In genomic region chr19:18666966-18667365, GRCm38 (mm10) we compare ENCODE assay signal across 23 mouse cellular contexts. TPM values are rescaled to one million over a fixed set of nuclear protein-coding genes. Genes with fewer than 3 reads are reported as not detected.
DNase-seq lines count a peak whose midpoint lies in the region; ATAC-seq and TF ChIP-seq lines count a peak whose summit lies in the region.
"Had no signal": no experiment of that assay in that cellular context is flagged by ENCODE, and none has a peak within 500 bp of the region (broad histone marks: within the 10 kb centered on the region; RNA-seq: fewer than 3 reads in every experiment).

No protein-coding gene starts in this region.

- no peak for ATAC-seq in embryonic facial prominence, embryonic 14.5 days (ENCODE audit: low read depth)
- ATAC-seq in hindbrain, postnatal 0 days: no peak
- no peak for ATAC-seq in hindbrain, embryonic 16.5 days
- no peak for ATAC-seq in midbrain, postnatal 0 days (ENCODE audit: low FRiP score)
- no peak for ATAC-seq in midbrain, embryonic 11.5 days (ENCODE audit: low FRiP score)
- ATAC-seq: CD4-positive, CD25-positive, alpha-beta regulatory T cell, adult 4 months; forebrain, embryonic 13.5 days; forebrain, embryonic 15.5 days; forebrain, postnatal 0 days had no signal

- H3K9ac ChIP-seq in embryonic facial prominence, embryonic 14.5 days (ENCODE audit: low read depth, low read length): no peak overlapping the region
- H3K9ac ChIP-seq in hindbrain, postnatal 0 days (replicated peaks; ENCODE audit: low read length): no peak overlapping the region
- no peak overlapping the region for H3K9ac ChIP-seq in hindbrain, embryonic 16.5 days (ENCODE audit: low read depth, low read length)
- no peak overlapping the region for H3K9ac ChIP-seq in midbrain, postnatal 0 days (replicated peaks; ENCODE audit: low read length, poor library complexity, severe bottlenecking)
- no peak overlapping the region for H3K9ac ChIP-seq in midbrain, embryonic 11.5 days (ENCODE audit: low read length)
- H3K9ac ChIP-seq: embryonic facial prominence, embryonic 13.5 days; forebrain, embryonic 13.5 days; forebrain, embryonic 15.5 days; forebrain, postnatal 0 days had no signal

- no peaks in the 10 kb centered on the region for H3K9me3 ChIP-seq in embryonic facial prominence, embryonic 14.5 days (ENCODE audit: control insufficient read depth, low read length)
- no peaks in the 10 kb centered on the region for H3K9me3 ChIP-seq in embryonic facial prominence, embryonic 10.5 days
- H3K9me3 ChIP-seq in hindbrain, postnatal 0 days (ENCODE audit: low read length): no peaks in the 10 kb centered on the region
- no peaks in the 10 kb centered on the region for H3K9me3 ChIP-seq in hindbrain, embryonic 16.5 days (ENCODE audit: control insufficient read depth, low read length)
- H3K9me3 ChIP-seq in midbrain, postnatal 0 days (ENCODE audit: low read length): no peaks in the 10 kb centered on the region
- H3K9me3 ChIP-seq in midbrain, embryonic 11.5 days (ENCODE audit: control insufficient read depth, low read length): no peaks in the 10 kb centered on the region
- H3K9me3 ChIP-seq: embryonic facial prominence, embryonic 13.5 days; forebrain, embryonic 13.5 days; forebrain, embryonic 15.5 days; G1E had no signal

- no peaks in the 10 kb centered on the region for H3K27me3 ChIP-seq in embryonic facial prominence, embryonic 14.5 days (replicated peaks; ENCODE audit: control insufficient read depth, insufficient read depth, low read length)
- H3K27me3 ChIP-seq in embryonic facial prominence, embryonic 10.5 days (replicated peaks; ENCODE audit: low read depth, poor library complexity, severe bottlenecking): no peaks in the 10 kb centered on the region
- no peaks in the 10 kb centered on the region for H3K27me3 ChIP-seq in hindbrain, postnatal 0 days (ENCODE audit: insufficient read depth, low read length)
- H3K27me3 ChIP-seq in hindbrain, embryonic 16.5 days (replicated peaks; ENCODE audit: control insufficient read depth, insufficient read depth, low read length): no peaks in the 10 kb centered on the region
- no peaks in the 10 kb centered on the region for H3K27me3 ChIP-seq in midbrain, postnatal 0 days (ENCODE audit: insufficient read depth, low read length)
- no peaks in the 10 kb centered on the region for H3K27me3 ChIP-seq in midbrain, embryonic 11.5 days (ENCODE audit: control insufficient read depth, insufficient read depth, low read length)
- H3K27me3 ChIP-seq: CH12.LX; embryonic facial prominence, embryonic 13.5 days; forebrain, embryonic 13.5 days; forebrain, embryonic 15.5 days had no signal

- no peak overlapping the region for H3K4me2 ChIP-seq in embryonic facial prominence, embryonic 14.5 days (ENCODE audit: low read depth, low read length)
- H3K4me2 ChIP-seq in hindbrain, postnatal 0 days (ENCODE audit: low read depth, low read length): no peak overlapping the region
- no peak overlapping the region for H3K4me2 ChIP-seq in hindbrain, embryonic 16.5 days (ENCODE audit: low read length)
- H3K4me2 ChIP-seq in midbrain, postnatal 0 days (ENCODE audit: low read depth, low read length, poor library complexity, severe bottlenecking): no peak overlapping the region
- H3K4me2 ChIP-seq in midbrain, embryonic 11.5 days: no peak overlapping the region
- H3K4me2 ChIP-seq: embryonic facial prominence, embryonic 13.5 days; forebrain, embryonic 13.5 days; forebrain, embryonic 15.5 days had no signal

- TF ChIP-seq CTCF in hindbrain, postnatal 0 days (IDR thresholded peaks at IDR 0.05; ENCODE audit: low read depth): no peak
- no peak for TF ChIP-seq CTCF in midbrain, postnatal 0 days (IDR thresholded peaks at IDR 0.05)

- H3K36me3 ChIP-seq in embryonic facial prominence, embryonic 14.5 days (ENCODE audit: control insufficient read depth, insufficient read depth, low read length): no peaks in the 10 kb centered on the region
- H3K36me3 ChIP-seq in embryonic facial prominence, embryonic 10.5 days (replicated peaks): no peaks in the 10 kb centered on the region
- no peaks in the 10 kb centered on the region for H3K36me3 ChIP-seq in hindbrain, postnatal 0 days (ENCODE audit: insufficient read depth, low read length)
- H3K36me3 ChIP-seq in hindbrain, embryonic 16.5 days (ENCODE audit: control insufficient read depth, insufficient read depth, low read length): no peaks in the 10 kb centered on the region
- no peaks in the 10 kb centered on the region for H3K36me3 ChIP-seq in midbrain, postnatal 0 days (ENCODE audit: insufficient read depth, low read length)
- H3K36me3 ChIP-seq in midbrain, embryonic 11.5 days (ENCODE audit: control insufficient read depth, insufficient read depth, low read length): no peaks in the 10 kb centered on the region
- H3K36me3 ChIP-seq: embryonic facial prominence, embryonic 13.5 days; forebrain, embryonic 15.5 days; G1E had no signal

- no peak overlapping the region for H3K4me3 ChIP-seq in embryonic facial prominence, embryonic 14.5 days (ENCODE audit: low read depth, low read length)
- H3K4me3 ChIP-seq in embryonic facial prominence, embryonic 10.5 days: no peak overlapping the region
- no peak overlapping the region for H3K4me3 ChIP-seq in hindbrain, postnatal 0 days (ENCODE audit: low read length)
- H3K4me3 ChIP-seq in hindbrain, embryonic 16.5 days (ENCODE audit: low read length): no peak overlapping the region
- H3K4me3 ChIP-seq in midbrain, postnatal 0 days (ENCODE audit: low read depth, low read length): no peak overlapping the region
- H3K4me3 ChIP-seq in midbrain, embryonic 11.5 days (ENCODE audit: low read depth, low read length): no peak overlapping the region
- H3K4me3 ChIP-seq: embryonic facial prominence, embryonic 13.5 days; forebrain, embryonic 13.5 days; forebrain, embryonic 15.5 days had no signal

- DNase-seq in embryonic facial prominence, embryonic 14.5 days (ENCODE audit: low spot score): peak; percentile 42
- DNase-seq in embryonic facial prominence, embryonic 10.5 days (ENCODE audit: low spot score): no peak
- peak; percentile 68 for DNase-seq in hindbrain, postnatal 0 days (ENCODE audit: low spot score)
- peak; percentile 70 for DNase-seq in midbrain, postnatal 0 days (ENCODE audit: low spot score)
- DNase-seq in midbrain, embryonic 11.5 days (ENCODE audit: low spot score, missing footprints): no peak
- DNase-seq in retina, postnatal 1 day: peak; percentile 67
- no peak for DNase-seq in right cerebral cortex, postnatal 25 days
- DNase-seq: adrenal gland, adult 2 months; adrenal gland, postnatal 14 days; adrenal gland, postnatal 36 days; B cell, adult 2 months; cerebellum, adult 11-12 months; cerebellum, adult 2 months; cerebellum, adult 9-10 months; cerebellum, postnatal 25 days; forebrain, postnatal 0 days had no signal

- H3K27ac ChIP-seq in embryonic facial prominence, embryonic 14.5 days (replicated peaks; ENCODE audit: low read depth, low read length): no peak overlapping the region
- no peak overlapping the region for H3K27ac ChIP-seq in embryonic facial prominence, embryonic 10.5 days (replicated peaks)
- H3K27ac ChIP-seq in hindbrain, postnatal 0 days: no peak overlapping the region; the same call in 1 of the 2 replicates
- no peak overlapping the region for H3K27ac ChIP-seq in hindbrain, embryonic 16.5 days (ENCODE audit: low read depth, low read length)
- H3K27ac ChIP-seq in midbrain, postnatal 0 days (ENCODE audit: low read depth, low read length): no peak overlapping the region
- H3K27ac ChIP-seq in midbrain, embryonic 11.5 days (ENCODE audit: low read depth, low read length): no peak overlapping the region
- H3K27ac ChIP-seq: embryonic facial prominence, embryonic 13.5 days; forebrain, embryonic 13.5 days; forebrain, embryonic 15.5 days had no signal

- peaks cover 2% of the 10 kb centered on the region for H3K4me1 ChIP-seq in embryonic facial prominence, embryonic 14.5 days (ENCODE audit: control insufficient read depth, insufficient read depth, low read length)
- H3K4me1 ChIP-seq in embryonic facial prominence, embryonic 10.5 days: peaks cover 10% of the 10 kb centered on the region
- peaks cover 2% of the 10 kb centered on the region for H3K4me1 ChIP-seq in hindbrain, postnatal 0 days (ENCODE audit: insufficient read depth, low read length)
- H3K4me1 ChIP-seq in hindbrain, embryonic 16.5 days (ENCODE audit: control insufficient read depth, insufficient read depth, low read depth, low read length): peaks cover 5% of the 10 kb centered on the region
- peaks cover 6% of the 10 kb centered on the region; the same call in 1 of the 2 replicates for H3K4me1 ChIP-seq in midbrain, postnatal 0 days (ENCODE audit: insufficient read depth, low read length)
- H3K4me1 ChIP-seq in midbrain, embryonic 11.5 days (ENCODE audit: control insufficient read depth, insufficient read depth, low read length): peaks cover 2% of the 10 kb centered on the region; the same call in 1 of the 2 replicates

- WGBS in embryonic facial prominence, embryonic 14.5 days: 64% methylated on average over 7 of the region's 7 CpGs
- 80% methylated on average over 7 of the region's 7 CpGs for WGBS in embryonic facial prominence, embryonic 10.5 days
- 62% methylated on average over 7 of the region's 7 CpGs for WGBS in hindbrain, postnatal 0 days
- 79% methylated on average over 7 of the region's 7 CpGs for WGBS in hindbrain, embryonic 16.5 days
- WGBS in midbrain, postnatal 0 days: 74% methylated on average over 7 of the region's 7 CpGs
- WGBS in midbrain, embryonic 11.5 days: 78% methylated on average over 7 of the region's 7 CpGs

RNA-seq across cellular contexts. Expression of gene Carnmt1, which starts 3.6 kb away (rescaled TPM):
- 37.5 and 40.2 TPM in 2 replicates for polyA plus RNA-seq in embryonic facial prominence, embryonic 14.5 days (2014; fragmentation: Nextera tagmentation; extraction: Ambion mirVana)
- 27.8 and 29.9 TPM in 2 replicates for polyA plus RNA-seq in embryonic facial prominence, embryonic 10.5 days (2016; fragmentation: Nextera tagmentation; extraction: Ambion mirVana)
- total RNA-seq in hindbrain, postnatal 0 days (2014; rRNA removed): 17.9 and 19.2 TPM in 2 replicates
- polyA plus RNA-seq in hindbrain, postnatal 0 days (2015; fragmentation: Nextera tagmentation; extraction: Ambion mirVana): 22.1 and 23.1 TPM in 2 replicates
- 16.3 and 18.7 TPM in 2 replicates for polyA plus RNA-seq in hindbrain, embryonic 16.5 days (2015; fragmentation: Nextera tagmentation; extraction: Ambion mirVana)
- total RNA-seq in midbrain, postnatal 0 days (2014; rRNA removed): 8.2 and 10.7 TPM in 2 replicates
- 9.8 and 11.5 TPM in 2 replicates for polyA plus RNA-seq in midbrain, postnatal 0 days (2015; fragmentation: Nextera tagmentation; extraction: Ambion mirVana)
- 25.4 and 29.8 TPM in 2 replicates for polyA plus RNA-seq in midbrain, embryonic 11.5 days (2014; fragmentation: Nextera tagmentation; extraction: Ambion mirVana)

RNA-seq across cellular contexts. Expression of gene Nmrk1, which starts 35.2 kb away (rescaled TPM):
- polyA plus RNA-seq in embryonic facial prominence, embryonic 14.5 days (2014; fragmentation: Nextera tagmentation; extraction: Ambion mirVana): 8.6 and 9.8 TPM in 2 replicates
- polyA plus RNA-seq in embryonic facial prominence, embryonic 10.5 days (2016; fragmentation: Nextera tagmentation; extraction: Ambion mirVana): 8.1 and 8.7 TPM in 2 replicates
- 5.3 and 10.6 TPM in 2 replicates for total RNA-seq in hindbrain, postnatal 0 days (2014; rRNA removed)
- polyA plus RNA-seq in hindbrain, postnatal 0 days (2015; fragmentation: Nextera tagmentation; extraction: Ambion mirVana): 9.2 and 10.9 TPM in 2 replicates
- 10.1 and 11.1 TPM in 2 replicates for polyA plus RNA-seq in hindbrain, embryonic 16.5 days (2015; fragmentation: Nextera tagmentation; extraction: Ambion mirVana)
- 3.4 and 3.9 TPM in 2 replicates for total RNA-seq in midbrain, postnatal 0 days (2014; rRNA removed)
- 3.9 and 4.3 TPM in 2 replicates for polyA plus RNA-seq in midbrain, postnatal 0 days (2015; fragmentation: Nextera tagmentation; extraction: Ambion mirVana)
- polyA plus RNA-seq in midbrain, embryonic 11.5 days (2014; fragmentation: Nextera tagmentation; extraction: Ambion mirVana): 4.9 and 5.8 TPM in 2 replicates

RNA-seq across cellular contexts. Expression of gene Ostf1, which starts 35.3 kb away (rescaled TPM):
- 105 and 116 TPM in 2 replicates for polyA plus RNA-seq in embryonic facial prominence, embryonic 14.5 days (2014; fragmentation: Nextera tagmentation; extraction: Ambion mirVana)
- polyA plus RNA-seq in embryonic facial prominence, embryonic 10.5 days (2016; fragmentation: Nextera tagmentation; extraction: Ambion mirVana): 35.0 and 37.0 TPM in 2 replicates
- 42.4 and 46.0 TPM in 2 replicates for total RNA-seq in hindbrain, postnatal 0 days (2014; rRNA removed)
- 67.9 and 78.0 TPM in 2 replicates for polyA plus RNA-seq in hindbrain, postnatal 0 days (2015; fragmentation: Nextera tagmentation; extraction: Ambion mirVana)
- polyA plus RNA-seq in hindbrain, embryonic 16.5 days (2015; fragmentation: Nextera tagmentation; extraction: Ambion mirVana): 59.1 and 60.9 TPM in 2 replicates
- 17.7 and 22.7 TPM in 2 replicates for total RNA-seq in midbrain, postnatal 0 days (2014; rRNA removed)
- 32.8 and 37.6 TPM in 2 replicates for polyA plus RNA-seq in midbrain, postnatal 0 days (2015; fragmentation: Nextera tagmentation; extraction: Ambion mirVana)
- polyA plus RNA-seq in midbrain, embryonic 11.5 days (2014; fragmentation: Nextera tagmentation; extraction: Ambion mirVana): 46.1 and 48.8 TPM in 2 replicates

RNA-seq across cellular contexts. Expression of gene D030056L22Rik, which starts 46.0 kb away (rescaled TPM):
- 29.0 and 32.1 TPM in 2 replicates for polyA plus RNA-seq in embryonic facial prominence, embryonic 14.5 days (2014; fragmentation: Nextera tagmentation; extraction: Ambion mirVana)
- polyA plus RNA-seq in embryonic facial prominence, embryonic 10.5 days (2016; fragmentation: Nextera tagmentation; extraction: Ambion mirVana): 33.7 and 34.3 TPM in 2 replicates
- 49.0 and 57.9 TPM in 2 replicates for total RNA-seq in hindbrain, postnatal 0 days (2014; rRNA removed)
- polyA plus RNA-seq in hindbrain, postnatal 0 days (2015; fragmentation: Nextera tagmentation; extraction: Ambion mirVana): 40.2 and 40.8 TPM in 2 replicates
- polyA plus RNA-seq in hindbrain, embryonic 16.5 days (2015; fragmentation: Nextera tagmentation; extraction: Ambion mirVana): 45.0 and 46.0 TPM in 2 replicates
- total RNA-seq in midbrain, postnatal 0 days (2014; rRNA removed): 49.6 and 61.8 TPM in 2 replicates
- 35.0 TPM in 2 replicates for polyA plus RNA-seq in midbrain, postnatal 0 days (2015; fragmentation: Nextera tagmentation; extraction: Ambion mirVana)
- 91.1 and 94.2 TPM in 2 replicates for polyA plus RNA-seq in midbrain, embryonic 11.5 days (2014; fragmentation: Nextera tagmentation; extraction: Ambion mirVana)

Comparison
In these comparisons a context has a peak if more than half of its experiments do, and no peak if none do; other contexts are left out.
1. DNase-seq: peak in embryonic facial prominence, embryonic 14.5 days (single experiment), hindbrain, postnatal 0 days (single experiment), midbrain, postnatal 0 days (single experiment) and retina, postnatal 1 day (single experiment); none in embryonic facial prominence, embryonic 10.5 days (single experiment), midbrain, embryonic 11.5 days (single experiment) and right cerebral cortex, postnatal 25 days (single experiment).